Mouse (Mus musculus) lung, postnatal 0 days (tissue): ENCODE results near the gene Fads2.

Experiments
- CTCF ChIP-seq: IDR thresholded peaks from 2 replicates; pipeline ENCODE4 v1.5.1; 2016; ENCODE audit warnings: antibody characterized with exemption, mild to moderate bottlenecking
- EP300 ChIP-seq: IDR thresholded peaks from 2 replicates; pipeline ENCODE4 v1.6.1; 2016; ENCODE audit warnings: antibody characterized with exemption, mild to moderate bottlenecking, control low read depth

DNA sequence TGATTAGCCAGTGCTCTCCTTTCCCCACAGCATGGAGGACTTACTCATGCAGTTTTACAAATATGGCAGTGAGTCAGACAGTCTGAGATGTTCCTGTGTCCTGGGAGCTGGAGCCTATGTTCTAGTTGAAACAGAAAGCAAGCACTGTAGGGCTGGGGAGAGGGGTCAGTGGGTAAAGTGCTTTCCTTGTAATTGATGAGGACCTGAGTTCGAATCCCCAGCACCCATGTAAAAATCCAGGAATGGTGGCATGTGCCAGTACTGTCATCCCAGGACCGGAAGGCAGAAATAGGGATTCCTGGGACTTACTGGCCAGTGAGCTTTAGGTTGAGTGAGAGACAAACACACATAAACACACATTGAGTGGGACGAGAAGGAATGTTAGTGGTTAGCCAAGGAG is 44.9 kb downstream of the Fads2 start:
- TF ChIP-seq CTCF (no peak), EP300 (no peak)
